Mouse (Mus musculus) activated CD4-positive, CD25-positive, alpha-beta regulatory T cell, adult 4 months (primary cell): Measurements from ENCODE around the gene 1700015F17Rik. TPM values are rescaled to one million over a fixed set of nuclear protein-coding genes. Genes with fewer than 3 reads are reported as not detected.
A peak's percentile ranks its signal among the peaks of the same experiment; 100 is the strongest.

Experiments used
- ATAC-seq: one replicate; pipeline ENCODE4 v1.8.0; 2017
- polyA plus RNA-seq, 2 experiments: library from polyadenylated mRNA; unstranded; fragments of 100-300 nt; shearing (Covaris generic); gene quantifications; one replicate each; pipeline ENCODE4 v1.2.1; 2017

1700015F17Rik gene
- polyA plus RNA-seq, 2 experiments from 2014 or later = 0.77 TPM; not detected in 1

DNA sequence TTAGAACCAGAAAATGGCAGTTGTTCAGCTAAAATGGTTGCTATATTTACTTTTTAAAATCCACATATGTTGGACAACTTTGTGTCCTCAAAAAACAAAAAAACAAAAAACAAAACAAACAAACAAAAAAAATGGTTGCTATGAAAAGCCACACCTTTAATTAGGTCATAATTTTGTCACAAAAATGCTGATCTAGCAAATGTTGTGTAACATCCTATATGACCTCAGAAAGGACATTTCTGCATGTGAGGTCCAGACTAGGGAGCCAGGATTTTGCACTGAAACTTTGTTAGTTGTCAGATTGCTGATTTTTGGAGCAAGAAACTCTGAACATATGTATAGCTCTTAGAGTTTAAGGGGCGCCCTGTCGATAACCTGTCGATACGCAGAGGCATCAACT is 55.9 kb downstream of the 1700015F17Rik start:
- no peak for ATAC-seq

DNA sequence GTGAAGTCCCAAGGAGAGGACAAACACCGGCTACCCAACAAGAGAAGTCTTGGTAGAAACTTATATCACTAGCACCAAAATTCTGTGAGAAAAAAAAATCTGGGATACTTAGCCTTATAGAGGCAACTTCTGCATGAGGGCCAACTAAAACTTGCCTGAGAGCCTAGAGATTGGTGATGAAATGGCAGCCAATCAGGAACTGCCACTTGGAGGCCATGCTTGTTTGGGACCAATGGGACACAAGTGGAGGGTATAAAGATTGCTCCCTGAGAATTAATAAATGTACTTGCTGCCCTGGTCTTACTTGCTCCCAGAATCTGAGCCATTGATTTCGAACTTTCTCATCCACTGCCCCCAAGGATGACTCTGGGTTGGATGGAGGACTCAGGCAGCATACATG is 57.5 kb downstream of the 1700015F17Rik start:
- no peak for ATAC-seq

DNA sequence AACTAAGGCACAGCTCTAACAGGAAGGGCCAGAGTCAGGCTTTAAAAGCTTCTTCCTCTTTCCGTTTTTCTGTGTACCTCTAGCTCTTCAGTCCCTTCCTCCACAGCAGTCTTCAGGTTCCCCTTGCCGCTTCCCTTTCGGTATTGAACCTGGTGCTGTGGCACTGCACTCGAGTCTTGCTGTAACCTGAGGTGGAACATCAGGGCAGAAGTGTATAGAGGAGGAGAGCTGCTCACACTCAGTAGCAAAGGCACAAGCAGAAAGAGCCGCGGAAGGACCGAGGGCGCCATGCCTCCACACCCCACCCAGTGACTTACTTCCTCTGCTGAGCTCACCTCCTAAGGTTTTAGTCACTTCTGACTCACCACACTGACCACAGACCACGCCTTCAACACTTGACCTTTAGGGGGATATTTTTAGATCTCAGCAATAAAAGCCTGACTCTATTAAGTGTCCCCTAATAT is 58.9 kb downstream of the 1700015F17Rik start, which contains the start of gene Cdk14:
Cdk14 (minus strand) TSS at position 321 of the 464 bp plus-strand sequence.
- peak; percentile 88 for ATAC-seq

DNA sequence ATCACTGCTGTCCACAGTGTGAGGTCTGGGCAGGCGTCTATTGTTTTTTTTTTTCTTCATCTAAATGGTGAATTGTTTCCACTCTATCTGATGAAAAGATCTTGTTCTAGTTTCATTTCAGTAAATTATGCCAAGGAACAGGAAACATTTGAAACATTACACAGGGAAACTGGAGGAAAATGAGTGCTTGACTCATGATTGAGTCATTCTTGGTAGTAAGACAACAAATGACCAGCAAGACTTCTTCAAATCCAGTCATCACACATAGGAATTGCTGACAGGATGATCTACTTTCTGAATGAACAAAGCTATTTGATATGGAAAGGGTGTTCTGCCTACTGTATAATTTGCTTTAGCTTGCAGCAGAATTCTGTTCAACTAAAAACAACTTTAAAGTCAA is 59.7 kb downstream of the 1700015F17Rik start:
- ATAC-seq = no peak

DNA sequence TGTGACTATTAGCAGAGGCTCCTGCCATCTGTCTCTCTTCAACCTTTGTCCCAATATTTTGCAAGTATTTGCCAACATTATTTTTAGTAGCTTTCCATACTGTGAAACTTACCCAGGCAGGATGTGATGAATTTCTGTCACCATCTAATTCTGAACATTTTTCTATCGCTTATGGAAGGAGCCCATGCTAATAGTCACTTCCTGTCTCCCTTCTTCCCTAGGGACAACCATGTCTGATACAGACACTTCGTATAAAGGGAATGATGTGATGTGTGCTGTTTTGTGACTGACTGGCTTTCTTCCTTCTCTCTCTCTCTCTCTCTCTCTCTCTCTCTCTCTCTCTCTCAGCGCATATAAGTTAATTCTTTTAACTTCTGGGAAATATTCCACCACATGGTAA is 64.1 kb downstream of the 1700015F17Rik start:
- no peak for ATAC-seq

DNA sequence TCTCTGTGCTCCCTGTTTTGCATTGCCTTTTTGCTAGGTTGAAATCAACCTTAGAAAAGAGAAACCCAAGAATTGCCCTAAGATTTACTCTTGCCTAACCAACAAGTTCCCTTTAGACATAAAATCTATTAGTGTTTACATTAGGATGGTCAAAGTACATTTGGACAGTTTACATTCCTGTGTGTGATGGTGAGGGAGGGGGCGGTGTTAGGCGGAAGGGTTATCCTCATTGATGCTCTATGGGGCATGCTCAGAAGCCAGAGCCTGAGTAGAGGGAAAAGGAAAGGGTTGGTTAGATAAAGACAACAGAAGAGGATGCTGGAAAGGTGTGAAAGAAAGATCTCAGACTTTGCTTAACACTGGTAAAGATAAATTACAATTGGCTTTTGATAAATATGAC is 67.1 kb downstream of the 1700015F17Rik start:
- no peak for ATAC-seq

DNA sequence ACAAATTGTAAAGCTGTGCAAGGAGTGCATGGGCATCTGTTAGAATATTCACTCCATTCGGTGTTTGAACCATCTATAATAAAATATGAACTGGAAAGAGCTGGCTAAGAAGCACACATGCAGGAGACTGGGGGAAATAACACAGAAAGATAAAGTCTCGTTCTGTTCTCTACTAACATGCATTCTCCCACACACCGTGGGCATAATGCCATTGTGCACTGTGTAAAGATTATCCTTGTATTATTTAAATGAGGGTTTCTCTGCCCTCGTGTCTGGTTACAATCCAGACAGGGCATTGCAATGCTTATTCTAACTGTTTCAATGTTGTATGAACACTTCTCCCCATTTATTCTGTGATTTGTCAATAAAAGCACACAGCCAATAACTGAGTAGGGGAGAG is 77.0 kb downstream of the 1700015F17Rik start:
- no peak for ATAC-seq

DNA sequence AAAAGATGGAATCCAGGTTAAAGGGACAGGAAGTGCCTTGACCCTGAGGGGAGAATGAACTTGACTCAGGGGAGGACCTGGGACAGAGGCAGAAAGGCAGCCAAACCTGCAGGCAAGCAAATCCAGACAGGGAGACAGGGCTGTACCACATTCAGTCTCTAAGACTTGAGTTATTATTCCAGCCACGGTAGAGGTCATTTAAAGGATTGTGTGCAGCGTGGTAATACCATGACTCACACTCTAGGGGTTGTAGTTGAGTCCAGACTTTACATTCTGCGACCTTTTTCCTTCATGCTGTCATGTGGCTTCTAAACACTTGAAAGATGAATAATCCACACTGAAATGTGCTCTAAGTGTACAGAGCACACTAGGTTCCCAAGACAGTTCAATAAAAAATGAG is 86.2 kb downstream of the 1700015F17Rik start:
- no peak for ATAC-seq

Other genes with a start within 250 kb of the 1700015F17Rik start
- under 1 TPM in 1 of 2 experiments, not detected in 1; 0.60 TPM for gene Cdk14, start 58.8 kb downstream of the 1700015F17Rik start, polyA plus RNA-seq
- 1 to 10 TPM; 2.7 to 4.5 TPM for gene Cldn12, start 35.8 kb upstream of the 1700015F17Rik start, polyA plus RNA-seq
- 10 to 100 TPM; 14.6 to 17.4 TPM for gene Gtpbp10, start 80.4 kb upstream of the 1700015F17Rik start, polyA plus RNA-seq
- not detected for gene Gm8773, start 94.7 kb upstream of the 1700015F17Rik start, polyA plus RNA-seq
- gene Cfap69, start 185.1 kb upstream of the 1700015F17Rik start, polyA plus RNA-seq = not detected
- gene Steap2, start 215.4 kb upstream of the 1700015F17Rik start, polyA plus RNA-seq = under 1 TPM in 1 of 2 experiments, not detected in 1; 0.03 TPM